Mouse (Mus musculus): ENCODE data around the gene A930017K11Rik. TPM values are rescaled to one million over a fixed set of nuclear protein-coding genes. Genes with fewer than 3 reads are reported as not detected.

Gene A930017K11Rik
- total and polyA plus RNA-seq, 3 experiments, result not detected

DNA sequence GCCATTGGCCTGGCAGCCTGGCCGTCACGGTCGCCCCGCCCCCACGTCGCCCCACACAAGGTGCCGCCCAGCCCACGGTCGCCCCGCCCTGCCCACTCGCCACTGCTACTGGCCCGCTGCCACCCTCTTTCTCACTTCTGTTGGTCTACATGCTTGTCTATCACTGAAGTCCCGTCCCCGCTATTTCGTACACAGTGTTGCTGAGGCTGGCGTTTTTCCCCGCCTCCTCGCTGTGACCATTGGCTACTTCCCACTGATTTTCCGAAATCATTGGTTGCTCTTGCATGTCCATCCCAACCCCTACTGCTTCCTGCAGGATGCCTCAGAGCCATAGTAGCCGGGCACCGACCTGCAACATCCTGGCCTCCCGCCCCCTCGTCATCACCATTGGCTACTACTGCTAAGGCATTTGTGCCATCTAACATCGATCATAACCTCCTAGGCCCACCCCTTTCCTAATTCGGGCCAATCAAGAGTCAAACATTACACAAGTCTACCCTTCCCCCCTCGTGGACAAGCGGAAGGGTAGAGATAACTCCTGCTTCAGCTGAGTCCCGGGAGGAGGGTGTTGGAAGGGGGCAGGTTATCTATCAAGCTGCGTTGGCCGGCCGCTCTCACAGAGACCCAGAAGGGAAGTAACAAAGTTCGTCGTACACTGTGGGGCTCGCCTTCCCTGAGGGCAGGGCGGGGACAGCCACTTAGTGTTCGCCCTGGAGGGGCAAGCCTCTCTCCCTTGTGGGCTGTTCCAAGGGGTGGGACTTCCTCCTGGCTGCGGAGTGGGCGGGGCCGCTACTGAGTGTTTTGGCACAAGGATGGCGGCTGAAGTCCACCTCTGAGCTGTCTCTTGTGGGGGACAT, 32.4 kb downstream of the A930017K11Rik start (continued):
- TF ChIP-seq GATA1 (IDR thresholded peaks at IDR 0.05; ENCODE audit: low read depth, low read length) (peak; percentile 71), MAZ (IDR thresholded peaks at IDR 0.05; ENCODE audit: low read depth, low read length) (peak; percentile 70), UBTF (IDR thresholded peaks at IDR 0.05; ENCODE audit: borderline replicate concordance, insufficient read depth, low read depth, low read length) (0 out of 2 replicates have a peak, but pooled peaks have one; percentile 37), ZNF384 (IDR thresholded peaks at IDR 0.05; ENCODE audit: low read depth, low read length) (no peak), USF1 (IDR thresholded peaks at IDR 0.05; ENCODE audit: low read depth, low read length) (peak; percentile 4; the same call in 1 of the 2 replicates), ZC3H11A (IDR thresholded peaks at IDR 0.05; ENCODE audit: low read depth, low read length) (no peak), ELF1 (IDR thresholded peaks at IDR 0.05; ENCODE audit: low read depth, low read length) (peak; percentile 78), MAX (IDR thresholded peaks at IDR 0.05; ENCODE audit: low read length) (peak; percentile 76), POLR2AphosphoS5 (IDR thresholded peaks at IDR 0.05; ENCODE audit: borderline replicate concordance, low read depth, low read length) (no peak), BHLHE40 (IDR thresholded peaks at IDR 0.05; ENCODE audit: borderline replicate concordance, low read depth, low read length) (peak; percentile 53; the same call in 1 of the 2 replicates), ETS1 (IDR thresholded peaks at IDR 0.05; ENCODE audit: low read depth, low read length) (peak; percentile 94), ZMIZ1 (IDR thresholded peaks at IDR 0.05; ENCODE audit: low read depth, low read length) (peak; percentile 78), CHD2 (IDR thresholded peaks at IDR 0.05; ENCODE audit: low read length) (peak; percentile 86), CHD1 (IDR thresholded peaks at IDR 0.05; ENCODE audit: low read depth, low read length) (peak; percentile 89; the same call in 1 of the 2 replicates), TCF12 (IDR thresholded peaks at IDR 0.05; ENCODE audit: low read depth, low read length) (0 out of 2 replicates have a peak, but pooled peaks have one; percentile 12), E2F4 (IDR thresholded peaks at IDR 0.05; ENCODE audit: borderline replicate concordance, low read depth, low read length) (no peak)

- Histone ChIP-seq H3K4me1 (ENCODE audit: control insufficient read depth in 1 of 2, insufficient read depth in 2 of 2, low read length in 2 of 2) (peaks cover 2 to 29% of the 10 kb centered on the region in 2 experiments; a peak in 3 of 4 replicates), H3K27me3 (ENCODE audit: control insufficient read depth in 1 of 2, insufficient read depth in 2 of 2, low read length in 2 of 2) (no peaks in the 10 kb centered on the region), H3K4me3 (ENCODE audit: control insufficient read depth in 1 of 2, insufficient read depth in 1 of 2, low read depth in 2 of 2, low read length in 2 of 2) (peak within 1 kb of the TSS; percentile 86 to 98), H3K79me2 (ENCODE audit: control insufficient read depth, insufficient read depth, low read length, poor library complexity) (peaks cover 25% of the 10 kb centered on the region), H3K27ac (ENCODE audit: control insufficient read depth, low read depth, low read length) (peak within 1 kb of the TSS; percentile 93), H3K36me3 (ENCODE audit: control insufficient read depth in 1 of 2, insufficient read depth in 2 of 2, low read length in 2 of 2) (peaks cover 0 to 20% of the 10 kb centered on the region in 2 experiments; a peak in 2 of 4 replicates), H3K9ac (ENCODE audit: control insufficient read depth, low read depth, low read length, poor library complexity, severe bottlenecking) (peak within 1 kb of the TSS; percentile 81), H3K9me3 (replicated peaks; ENCODE audit: insufficient read depth, low read length) (no peaks in the 10 kb centered on the region)
- peak; percentile 70 for DNase-seq (ENCODE audit: low read depth, low spot score)
- TF ChIP-seq POLR2A (IDR thresholded peaks at IDR 0.05; ENCODE audit: control insufficient read depth in 1 of 2, insufficient read depth in 1 of 2, low read depth in 1 of 2, low read length in 2 of 2, poor library complexity in 1 of 2) (peak in 1 of 2 experiments; percentile 27; a peak in 1 of 4 replicates), ZKSCAN1 (IDR thresholded peaks at IDR 0.05; ENCODE audit: low read depth, low read length) (no peak)
Observed at GRCm38 (mm10) chr17:25919144-25919785, 33.1 kb downstream of the A930017K11Rik start, which contains the start of gene Rab40c. TSS of gene Rab40c (minus strand) at chr17:25919727.

Measured in MEL (cell line).